Mouse (Mus musculus) neutrophil, adult 59 days (primary cell): ENCODE measurements around the gene Rab28. TPM values are rescaled to one million over a fixed set of nuclear protein-coding genes. Genes with fewer than 3 reads are reported as not detected.

ENCODE experiments used
- total RNA-seq, 2 experiments: library from RNA; stranded (reverse); gene quantifications; 1 replicate in 1 of 2; 2 replicates in 1 of 2; pipeline ENCODE4 v1.2.4; 2023

The Rab28 gene
- 10 to 100 TPM; 34.9 to 36.6 TPM for total RNA-seq

GRCm38 (mm10) chr5:41708051-41708630, at the start of gene Rab28:
Rab28 (minus strand) TSS chr5:41708157.

Other genes starting within 250 kb of the Rab28 start
- gene Nkx3-2, start 56.3 kb upstream of the Rab28 start, total RNA-seq, result not detected
- gene Bod1l, start 136.2 kb upstream of the Rab28 start, total RNA-seq, result 10 to 100 TPM; 23.1 to 23.9 TPM